Mouse (Mus musculus) cerebellum, adult 2 months (tissue): Measurements from ENCODE around the gene Gfm1.

Source experiments
- CTCF ChIP-seq: fragments of 200-500 bp; IDR thresholded peaks from 2 replicates; pipeline ENCODE4 v1.5.1; 2011; ENCODE audit warnings: low read depth, mild to moderate bottlenecking, control low read depth, low read length, moderate library complexity, borderline replicate concordance; ENCODE audit not compliant: insufficient read depth
- POLR2A ChIP-seq: fragments of 200-500 bp; IDR thresholded peaks from 2 replicates; pipeline ENCODE4 v1.6.1; 2011; ENCODE audit warnings: low read length, control low read depth, borderline replicate concordance; ENCODE audit not compliant: insufficient read depth

DNA sequence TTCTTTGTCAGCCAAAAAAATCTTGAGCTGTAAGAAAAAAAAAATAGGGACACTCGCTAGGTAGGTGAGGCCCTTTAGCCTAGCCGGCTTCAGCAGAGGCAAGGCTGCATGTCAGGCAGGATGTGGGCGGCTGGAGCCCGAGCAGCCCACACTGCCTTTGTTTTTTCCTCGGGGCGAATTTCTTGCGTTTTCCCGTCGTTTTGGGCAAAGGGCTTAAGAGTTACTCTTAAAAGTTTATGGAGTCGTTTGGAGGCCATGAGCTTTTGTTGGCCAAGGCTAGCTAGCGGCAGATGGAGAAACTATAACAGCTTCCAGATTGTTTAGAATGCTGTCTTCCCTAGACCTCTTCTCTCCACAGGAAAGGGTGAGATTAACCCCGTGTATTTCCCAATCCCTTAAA lies 33.1 kb downstream of the Gfm1 start:
- no peak for TF ChIP-seq CTCF
- TF ChIP-seq POLR2A: no peak
